Mouse (Mus musculus) cortical plate, adult 2 months (tissue): ENCODE data around the gene St8sia2.

Experiments used
- CTCF ChIP-seq: fragments of 200-500 bp; IDR thresholded peaks from 2 replicates; pipeline ENCODE4 v1.5.1; 2011; ENCODE audit warnings: mild to moderate bottlenecking, control low read depth, low read length; ENCODE audit not compliant: insufficient read depth; ENCODE audit errors: extremely low read depth
- POLR2A ChIP-seq: fragments of 200-500 bp; IDR thresholded peaks from 2 replicates; pipeline ENCODE4 v1.6.1; 2011; ENCODE audit warnings: mild to moderate bottlenecking, low read length, control low read depth; ENCODE audit not compliant: insufficient read depth; ENCODE audit errors: extremely low read depth

GRCm38 (mm10) chr7:74013601-74014175, at the start of gene St8sia2:
- no peak for TF ChIP-seq POLR2A
- no peak for TF ChIP-seq CTCF
